Mouse (Mus musculus) gastrocnemius, postnatal 14 days (tissue): ENCODE measurements around the gene Asah2. TPM values are rescaled to one million over a fixed set of nuclear protein-coding genes. Genes with fewer than 3 reads are reported as not detected.

ENCODE experiments used
- DNase-seq: peaks from one replicate; pipeline ENCODE4 v3.0.0; 2021; ENCODE audit warnings: mixed read lengths
- intact Hi-C: fragments of 180-260 bp; cut with DNase I; formaldehyde crosslinking; loops from one replicate; pipeline ENCODE4 v1.15.1; 2025; ENCODE audit warnings: low total_unique reads
- total RNA-seq, 2 experiments: library from RNA; stranded (reverse); gene quantifications; 2 replicates each; pipeline ENCODE4 v1.2.3; 2021

Gene Asah2
- total RNA-seq, 2 experiments from 2014 or later, result 6.4 to 6.6 TPM

DNA sequence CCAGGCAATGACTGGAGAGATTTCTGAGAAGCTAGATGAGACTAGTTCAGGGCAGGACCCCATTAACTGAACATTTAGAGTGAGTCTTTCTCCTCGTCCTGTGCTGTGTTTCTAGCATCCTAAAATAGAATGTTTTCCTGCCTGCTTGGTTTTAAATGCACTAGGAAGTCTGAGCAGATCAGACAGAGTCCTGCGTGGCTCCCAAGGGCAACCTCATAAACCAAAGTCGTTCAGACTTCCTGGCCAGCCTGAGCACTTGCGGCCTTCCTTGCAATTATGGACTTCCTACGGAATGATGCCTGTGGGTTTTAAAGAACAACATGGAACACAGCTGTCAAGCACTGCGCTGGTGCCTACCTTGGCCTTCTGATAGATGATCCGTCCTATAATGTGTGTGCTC is 89.4 kb downstream of the Asah2 start:
- intact Hi-C loops, result no loop called here
- no peak for DNase-seq

DNA sequence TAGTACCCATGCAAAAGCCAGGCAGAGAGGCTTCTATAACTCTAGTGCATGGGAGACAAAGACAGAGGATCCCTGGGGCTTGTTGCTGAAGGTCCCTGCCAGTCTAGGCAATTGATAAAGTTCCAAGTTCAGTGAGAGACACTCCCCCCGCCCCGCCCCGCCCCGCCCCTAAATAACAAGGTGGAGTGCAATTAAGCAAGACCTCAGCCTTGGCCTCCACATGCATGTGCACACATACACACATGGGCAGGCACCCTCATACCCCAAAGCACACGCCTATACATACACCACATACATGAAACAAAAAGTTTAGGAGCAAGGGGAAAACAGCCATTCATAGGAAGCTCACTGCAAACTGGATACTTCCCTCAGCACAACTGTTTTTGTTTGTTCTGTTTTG is 90.0 kb downstream of the Asah2 start:
- DNase-seq, result no peak
- intact Hi-C loops, result no loop called here

DNA sequence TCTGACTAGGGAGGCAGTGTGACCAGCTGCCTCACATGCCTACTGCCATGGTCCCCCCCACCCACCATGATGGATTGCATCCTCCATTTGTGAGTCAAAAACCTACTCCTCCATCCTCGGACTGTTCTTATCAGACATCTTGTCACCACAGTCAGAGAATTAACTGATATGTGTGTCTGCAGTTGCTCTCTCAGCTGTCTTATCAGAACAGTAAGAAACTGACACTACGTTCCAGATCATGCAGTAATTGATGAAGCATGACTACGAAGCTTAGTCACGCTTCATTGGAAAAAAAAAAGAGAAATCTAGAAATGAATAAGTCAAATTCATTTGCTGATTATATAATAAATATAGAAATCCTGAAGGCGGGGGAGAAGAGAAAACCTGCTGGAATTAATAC is 105.4 kb downstream of the Asah2 start:
- intact Hi-C loops, result no loop called here
- DNase-seq, result no peak

DNA sequence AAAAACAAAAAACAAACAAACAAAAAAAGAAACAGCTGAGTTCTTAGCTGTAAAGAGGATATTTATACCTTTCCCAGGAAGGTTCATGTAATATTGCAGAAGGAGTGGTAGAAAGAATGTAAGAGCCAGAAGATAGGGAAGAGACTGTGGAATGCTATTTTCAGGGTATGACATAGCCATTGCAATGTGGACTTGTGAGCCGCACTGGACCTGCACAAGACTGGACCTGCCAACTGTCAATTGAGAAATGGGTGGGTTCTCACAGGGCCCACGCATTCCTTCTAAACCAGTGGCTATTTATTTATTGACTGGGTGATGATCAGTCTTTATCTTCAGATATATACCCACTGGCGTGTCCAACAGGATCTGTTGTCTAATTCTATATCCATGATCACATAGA is 111.1 kb downstream of the Asah2 start:
- no peak for DNase-seq
- intact Hi-C loops, result no loop called here

DNA sequence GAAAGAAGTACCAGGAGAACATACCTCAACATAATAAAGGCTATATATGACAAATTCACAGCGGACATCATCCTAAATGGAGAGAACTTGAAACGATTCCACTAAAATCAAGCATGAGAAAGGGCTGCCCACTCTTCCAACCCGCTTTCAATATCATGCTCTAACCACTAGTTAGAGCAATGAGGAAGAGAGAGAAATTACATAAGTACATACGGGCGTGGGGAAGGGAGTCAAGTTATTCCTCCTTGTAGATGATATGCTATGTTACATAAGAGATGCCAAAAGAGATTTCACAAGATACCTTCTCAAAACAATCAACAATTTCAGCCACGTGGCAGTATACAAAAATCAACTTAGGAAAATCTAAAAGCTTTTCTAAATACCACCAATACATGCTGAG is 117.0 kb downstream of the Asah2 start:
- no peak for DNase-seq
- intact Hi-C loops, result no loop called here

DNA sequence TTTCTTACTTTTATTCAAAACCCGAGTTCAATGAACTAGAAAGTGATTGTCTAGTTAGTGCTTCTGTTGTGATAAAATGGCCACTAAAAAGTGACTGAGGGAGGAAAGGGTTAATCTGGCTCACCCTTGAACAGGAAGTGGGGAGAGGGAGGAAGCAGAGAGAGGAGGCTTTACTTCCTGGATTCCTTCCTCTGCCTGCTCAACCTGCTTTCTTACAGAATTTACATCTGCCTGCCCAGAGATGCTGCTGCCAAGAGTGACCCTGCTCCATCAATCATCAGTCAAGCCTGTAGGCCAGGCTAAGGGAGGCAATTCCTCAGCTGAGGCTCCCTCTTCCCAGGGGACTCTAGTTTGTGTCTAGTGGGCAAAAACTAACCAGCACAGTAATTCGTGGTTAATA is 132.1 kb downstream of the Asah2 start:
- intact Hi-C loops, result no loop called here
- no peak for DNase-seq

DNA sequence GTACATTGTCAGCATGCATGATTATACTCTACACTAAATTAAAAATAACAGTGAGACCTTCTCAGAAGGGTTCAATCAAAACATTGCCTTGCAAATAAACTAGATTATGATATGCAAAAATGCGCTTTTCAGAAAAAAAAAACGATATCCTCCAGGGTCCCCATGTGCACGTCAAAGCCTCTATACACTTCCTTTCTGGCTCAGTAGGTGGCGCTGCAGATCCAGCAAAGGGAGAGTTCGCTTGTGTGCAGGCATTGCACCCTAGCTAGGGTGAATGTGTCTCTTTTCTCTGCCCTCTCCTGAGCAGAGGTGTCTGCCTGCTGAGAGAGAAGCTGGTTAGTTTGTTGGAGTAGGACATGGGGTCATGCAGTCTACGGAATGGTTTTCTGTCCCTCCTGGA is 136.0 kb downstream of the Asah2 start:
- DNase-seq, result peak; percentile 74
- intact Hi-C loops, result loop anchor here (5.0 kb wide), 1 partner anchor 55 kb away; no protein-coding TSS in a partner anchor

DNA sequence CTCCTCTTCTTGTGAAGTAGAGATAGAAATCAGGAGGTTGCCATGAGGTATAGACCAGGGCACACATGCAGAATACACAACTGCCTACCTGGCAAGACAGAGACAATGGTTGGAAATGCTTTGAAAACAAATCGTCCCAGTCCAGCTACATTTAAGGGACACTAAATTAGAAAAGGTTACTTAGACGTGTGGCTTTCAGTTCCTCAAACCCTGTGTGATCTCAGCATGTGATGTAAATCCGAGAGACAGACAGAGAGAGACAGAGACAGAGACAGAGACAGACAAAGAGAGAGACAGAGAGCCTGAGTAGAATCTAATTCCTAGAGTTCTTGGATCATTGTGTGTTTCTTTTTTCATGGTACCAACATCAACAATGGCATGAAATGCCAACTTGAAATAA is 136.6 kb downstream of the Asah2 start:
- DNase-seq, result no peak
- intact Hi-C loops, result loop anchor here (5.0 kb wide), 1 partner anchor 56 kb away; no protein-coding TSS in a partner anchor

DNA sequence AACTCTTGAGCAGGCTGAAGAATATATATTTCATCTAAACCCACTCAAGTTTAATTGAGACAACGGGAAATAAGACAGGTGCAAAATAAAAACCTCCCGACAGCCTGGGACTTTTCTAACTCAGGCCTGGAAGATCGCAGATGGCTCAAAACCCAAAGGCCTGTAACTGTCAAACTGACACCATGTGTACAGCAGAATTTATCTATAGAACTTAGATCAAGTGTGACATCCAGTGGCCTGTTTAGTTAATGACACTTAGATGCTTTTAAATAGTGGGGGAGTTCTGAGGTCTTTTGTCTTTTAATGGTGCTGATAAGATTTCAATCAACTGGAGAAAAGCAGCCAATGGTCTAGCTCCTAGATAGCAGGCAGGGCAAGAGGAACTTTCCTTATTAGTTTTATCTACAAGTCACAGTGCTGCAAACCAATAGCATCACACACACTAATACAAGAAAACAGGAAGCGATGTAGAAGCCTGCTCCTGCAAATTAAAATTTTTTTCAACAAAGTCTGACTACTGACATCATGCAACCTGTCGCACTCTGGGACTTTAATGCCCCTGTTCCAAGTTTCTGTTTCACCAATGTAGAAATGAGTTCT is 140.0 kb downstream of the Asah2 start:
- DNase-seq, result no peak
- intact Hi-C loops, result no loop called here

DNA sequence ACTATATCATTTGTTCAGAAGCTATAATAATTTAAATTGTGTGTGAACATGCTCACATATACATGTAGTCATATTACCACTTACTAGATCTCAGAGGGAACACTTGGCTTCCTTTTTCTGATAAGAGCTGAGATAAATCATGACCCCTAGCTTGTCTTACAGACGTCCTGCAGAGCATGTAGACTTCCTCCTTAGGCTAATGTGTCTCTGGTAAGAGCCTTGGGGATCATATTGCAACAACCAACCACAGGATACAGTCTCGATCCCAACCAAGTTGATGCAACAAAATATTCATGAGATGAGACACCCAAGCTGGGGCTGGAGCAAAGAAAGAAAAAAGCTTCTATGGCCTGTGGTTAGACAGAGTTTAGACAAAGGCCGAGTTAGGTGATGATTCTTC is 144.9 kb downstream of the Asah2 start:
- intact Hi-C loops, result no loop called here
- DNase-seq, result no peak

DNA sequence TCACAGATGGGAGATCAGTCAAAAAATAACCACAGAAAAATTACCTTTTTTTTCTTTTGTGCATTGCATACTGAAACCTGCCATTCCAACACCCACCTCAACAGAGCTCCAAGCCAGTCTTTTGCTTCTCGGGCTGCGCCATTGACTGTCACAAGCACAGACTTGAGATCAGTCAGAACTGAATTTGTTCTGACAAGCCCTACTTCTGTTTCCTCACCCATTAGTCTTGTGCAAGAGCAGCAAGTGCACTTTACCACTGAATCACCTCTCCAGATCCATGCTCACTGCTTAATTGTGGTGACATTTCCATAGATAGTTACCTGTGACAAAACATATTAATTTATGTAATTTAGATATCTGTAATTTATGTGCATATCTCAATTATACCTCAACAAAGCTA is 147.6 kb downstream of the Asah2 start:
- intact Hi-C loops, result no loop called here
- no peak for DNase-seq

DNA sequence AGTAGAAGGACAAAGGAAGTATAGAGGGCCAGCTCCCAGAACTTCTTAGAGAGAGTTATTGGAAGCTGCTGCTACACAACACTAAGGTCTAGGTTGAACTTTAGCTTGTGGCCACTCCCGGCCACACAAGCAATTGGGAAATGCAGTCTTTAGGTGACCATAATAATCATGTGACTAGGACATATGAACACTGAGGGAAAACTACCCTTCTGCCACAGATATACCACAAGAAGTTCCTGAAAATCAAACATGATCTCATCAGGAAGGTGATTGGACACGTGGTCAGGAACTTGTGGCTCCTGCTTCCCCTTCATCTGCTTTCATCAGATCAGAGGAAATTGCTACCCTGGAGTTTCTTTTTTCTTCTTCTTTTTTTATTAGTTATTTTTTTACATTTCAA is 151.7 kb downstream of the Asah2 start:
- intact Hi-C loops, result no loop called here
- no peak for DNase-seq

DNA sequence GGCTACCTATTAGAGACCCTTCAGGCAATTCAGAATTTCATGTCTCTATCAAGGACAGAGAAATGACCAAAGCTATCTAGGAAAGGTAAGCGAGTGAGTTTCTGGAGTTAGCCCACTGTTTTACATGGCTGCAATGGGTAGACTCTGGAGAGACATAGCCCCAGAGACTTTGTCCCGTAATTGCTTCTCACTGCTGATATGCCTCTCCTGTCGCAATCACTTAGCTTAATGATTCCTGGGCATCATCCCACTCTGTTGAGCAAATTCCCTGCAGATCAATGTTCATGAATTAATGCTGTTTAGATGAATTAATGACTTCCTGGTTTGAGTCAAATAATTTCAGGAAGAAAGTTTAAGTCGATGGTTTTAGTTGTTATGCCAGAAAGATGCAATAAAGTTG is 153.3 kb downstream of the Asah2 start:
- intact Hi-C loops, result no loop called here
- DNase-seq, result no peak

DNA sequence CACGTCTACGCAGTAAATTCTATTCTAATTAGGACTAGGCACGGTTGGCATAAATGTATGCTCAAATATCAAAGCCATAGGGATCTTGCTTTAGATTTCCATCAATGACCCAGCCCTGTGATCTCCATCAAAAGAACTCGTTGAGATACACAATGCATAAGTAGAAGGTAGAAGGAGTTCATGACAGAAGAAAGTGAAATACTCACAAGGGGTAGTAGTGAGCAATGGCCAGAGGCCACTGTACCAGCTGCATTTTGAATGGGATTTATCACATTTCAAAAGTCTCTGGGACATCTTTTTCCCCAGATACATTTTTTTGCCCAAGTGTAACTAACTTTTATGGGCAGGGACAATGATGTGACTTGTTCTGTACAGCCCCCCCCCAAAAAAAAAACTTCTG is 153.7 kb downstream of the Asah2 start:
- intact Hi-C loops, result no loop called here

DNA sequence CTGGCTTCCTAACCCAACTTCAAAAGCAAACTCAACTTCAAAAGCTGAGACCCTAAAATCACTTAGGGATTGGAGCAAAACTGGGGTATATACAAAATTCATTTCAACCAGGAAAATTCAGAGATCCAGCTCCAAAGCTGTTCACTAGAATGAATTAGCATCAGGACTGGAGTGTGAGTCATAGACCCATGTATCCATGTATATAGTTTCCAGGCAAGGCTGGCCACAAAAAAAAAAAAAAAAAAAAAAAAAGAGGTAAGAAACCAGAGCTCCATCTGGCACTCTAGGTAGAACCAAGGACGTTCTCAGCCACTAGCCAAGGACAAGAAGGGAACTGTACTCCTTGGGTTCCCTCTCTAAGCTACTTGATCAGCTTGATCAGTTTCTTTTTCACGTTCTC is 154.2 kb downstream of the Asah2 start:
- DNase-seq, result no peak
- intact Hi-C loops, result no loop called here

More for the DNA sequence above, 153.7 kb downstream of the Asah2 start:
- no peak for DNase-seq

DNA sequence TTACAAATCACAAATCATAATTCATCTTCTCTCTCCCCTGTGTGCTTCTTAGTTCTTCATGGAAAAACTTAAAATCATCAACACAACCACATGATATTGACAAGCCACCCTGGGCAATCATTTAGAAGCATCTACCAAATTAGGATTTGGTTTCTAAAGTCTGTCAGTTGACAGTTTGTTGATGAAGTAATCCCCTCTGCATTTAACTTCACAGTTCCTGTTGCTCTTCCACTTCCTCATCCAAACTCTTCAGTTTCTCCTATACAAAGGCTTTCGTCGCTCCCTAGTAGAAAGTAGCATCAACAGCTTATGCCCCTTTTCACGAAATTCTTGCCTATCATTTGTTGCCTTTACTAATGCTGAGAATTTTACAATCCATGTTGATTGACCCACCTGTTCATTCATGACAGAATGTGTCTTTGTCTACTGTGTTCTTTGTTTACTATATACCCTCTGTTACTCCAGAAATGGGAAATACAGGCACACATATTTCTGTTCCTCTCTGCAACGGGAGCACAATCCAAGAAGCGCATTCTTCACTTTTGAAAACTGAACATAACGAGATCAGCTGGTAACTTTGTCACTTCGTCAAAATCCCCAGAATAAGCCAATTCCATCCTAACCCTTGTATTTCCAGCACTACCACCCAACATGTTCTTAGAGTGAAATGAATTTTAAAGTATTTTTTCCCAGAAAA is 157.1 kb downstream of the Asah2 start:
- DNase-seq, result no peak
- intact Hi-C loops, result no loop called here

Other genes starting within 250 kb of the Asah2 start
- gene A1cf, start 239.4 kb downstream of the Asah2 start, total RNA-seq, result not detected